Comparison of ENCODE assay signal across 11 mouse cellular contexts in genomic region chr6:56458098-56458497, GRCm38 (mm10).
DNase-seq lines count a peak whose midpoint lies in the region; ATAC-seq and TF ChIP-seq lines count a peak whose summit lies in the region.
"Had no signal": no experiment of that assay in that cellular context is flagged by ENCODE, and none has a peak within 500 bp of the region (broad histone marks: within the 10 kb centered on the region; RNA-seq: fewer than 3 reads in every experiment).

No protein-coding gene starts in this region.

- H3K27me3 ChIP-seq in heart, postnatal 0 days (ENCODE audit: control insufficient read depth, insufficient read depth, low read length): no peaks in the 10 kb centered on the region
- no peaks in the 10 kb centered on the region for H3K27me3 ChIP-seq in heart, embryonic 10.5 days (ENCODE audit: insufficient read depth, poor library complexity, severe bottlenecking)
- H3K27me3 ChIP-seq: limb, embryonic 13.5 days had no signal

- peak; percentile 31; the same call in 1 of the 2 replicates for TF ChIP-seq CTCF in heart, postnatal 0 days (IDR thresholded peaks at IDR 0.05; ENCODE audit: low read depth)

- H3K4me1 ChIP-seq in heart, postnatal 0 days (ENCODE audit: control insufficient read depth, insufficient read depth): no peaks in the 10 kb centered on the region
- H3K4me1 ChIP-seq in heart, embryonic 10.5 days: no peaks in the 10 kb centered on the region
- H3K4me1 ChIP-seq in ES-E14 (ENCODE audit: control insufficient read depth in 2 of 2, insufficient read depth in 2 of 2, low read length in 2 of 2, poor library complexity in 1 of 2): no peaks in the 10 kb centered on the region
- H3K4me1 ChIP-seq: limb, embryonic 13.5 days had no signal

- no peaks in the 10 kb centered on the region for H3K9me3 ChIP-seq in heart, postnatal 0 days (replicated peaks; ENCODE audit: control insufficient read depth, low read length)
- H3K9me3 ChIP-seq in heart, embryonic 10.5 days: no peaks in the 10 kb centered on the region
- H3K9me3 ChIP-seq in ES-E14 (ENCODE audit: control insufficient read depth, insufficient read depth, low read depth, low read length): no peaks in the 10 kb centered on the region
- H3K9me3 ChIP-seq: limb, embryonic 13.5 days had no signal

- ATAC-seq in heart, postnatal 0 days (ENCODE audit: insufficient read depth, low read depth): no peak

- no peak overlapping the region for H3K4me3 ChIP-seq in heart, postnatal 0 days (ENCODE audit: low read depth, low read length)
- H3K4me3 ChIP-seq in heart, embryonic 10.5 days: no peak overlapping the region
- no peak overlapping the region for H3K4me3 ChIP-seq in ES-E14 (ENCODE audit: insufficient read depth in 1 of 2, low read depth in 1 of 2, low read length in 2 of 2, poor library complexity in 1 of 2, severe bottlenecking in 1 of 2)
- H3K4me3 ChIP-seq: limb, embryonic 13.5 days had no signal

- H3K27ac ChIP-seq in heart, postnatal 0 days (ENCODE audit: low read depth): no peak overlapping the region
- H3K27ac ChIP-seq in heart, embryonic 10.5 days: no peak overlapping the region
- H3K27ac ChIP-seq in ES-E14 (ENCODE audit: insufficient read depth, low read depth, low read length, poor library complexity, severe bottlenecking): no peak overlapping the region
- H3K27ac ChIP-seq: limb, embryonic 13.5 days had no signal

- DNase-seq in heart, postnatal 0 days (ENCODE audit: low spot score): no peak
- no peak for DNase-seq in heart, embryonic 10.5 days (ENCODE audit: low spot score)
- peak; percentile 9 for DNase-seq in lung, postnatal 10 days
- DNase-seq in lung, postnatal 4 days: no peak
- DNase-seq in ES-E14 (ENCODE audit: low read depth, low spot score): peak; percentile 38
- peak; percentile 5 for DNase-seq in induced T-regulatory cell, adult 2 months (ENCODE audit: low read depth)
- DNase-seq in urinary bladder, postnatal 14 days (ENCODE audit: low spot score): no peak
- no peak for DNase-seq in frontal cortex, postnatal 14 days (ENCODE audit: low spot score in 2 of 2)
- DNase-seq: kidney, adult 11 months; right cerebral cortex, adult 18-20 months had no signal

- WGBS in heart, postnatal 0 days: 42% methylated on average over 3 of the region's 3 CpGs
- 53% methylated on average over 3 of the region's 3 CpGs for WGBS in heart, embryonic 10.5 days

- H3K36me3 ChIP-seq in heart, postnatal 0 days (replicated peaks; ENCODE audit: control insufficient read depth, insufficient read depth, low read length): no peaks in the 10 kb centered on the region
- H3K36me3 ChIP-seq in heart, embryonic 10.5 days: no peaks in the 10 kb centered on the region
- H3K36me3 ChIP-seq in ES-E14 (ENCODE audit: control insufficient read depth, insufficient read depth, low read length, poor library complexity, severe bottlenecking): no peaks in the 10 kb centered on the region
- H3K36me3 ChIP-seq: limb, embryonic 13.5 days had no signal

- no peak overlapping the region for H3K4me2 ChIP-seq in heart, postnatal 0 days (ENCODE audit: low read depth, low read length)
- H3K4me2 ChIP-seq: limb, embryonic 13.5 days had no signal

- TF ChIP-seq EP300 in heart, postnatal 0 days (IDR thresholded peaks at IDR 0.05; ENCODE audit: low read depth): no peak

- in situ Hi-C loops in ES-E14 (cut with MboI; ENCODE audit: low sequenced_read_pairs in 2 of 2, unreplicated experiment in 2 of 2): no loop called here

- no peak overlapping the region for H3K9ac ChIP-seq in heart, postnatal 0 days (replicated peaks; ENCODE audit: low read depth, low read length)
- H3K9ac ChIP-seq in ES-E14 (ENCODE audit: insufficient read depth, low read depth, low read length, poor library complexity, severe bottlenecking): no peak overlapping the region
- H3K9ac ChIP-seq: limb, embryonic 13.5 days had no signal

TF ChIP-seq in ES-E14, 5 proteins besides CTCF, POLR2A, EP300 and RAD21:
- TF ChIP-seq ZC3H11A (IDR thresholded peaks at IDR 0.05; ENCODE audit: borderline replicate concordance, low read depth, low read length) (peak; percentile 74; the same call in 1 of the 2 replicates), CHD2 (IDR thresholded peaks at IDR 0.05; ENCODE audit: low read depth, low read length) (no peak), ZNF384 (IDR thresholded peaks at IDR 0.05; ENCODE audit: low read depth, low read length) (no peak), HCFC1 (IDR thresholded peaks at IDR 0.05; ENCODE audit: borderline replicate concordance, insufficient read depth, low read length) (no peak), MAFK (IDR thresholded peaks at IDR 0.05; ENCODE audit: insufficient read depth, low read depth, low read length) (no peak)

Comparison
In these comparisons a context has a peak if more than half of its experiments do, and no peak if none do; other contexts are left out.
1. DNase-seq: peak in lung, postnatal 10 days (single experiment), ES-E14 (single experiment) and induced T-regulatory cell, adult 2 months (single experiment); none in heart, postnatal 0 days (single experiment), heart, embryonic 10.5 days (single experiment), lung, postnatal 4 days (0 of 2), urinary bladder, postnatal 14 days (single experiment) and frontal cortex, postnatal 14 days (0 of 2).